ENCODE assay signal across 17 mouse cellular contexts in the genomic region with DNA sequence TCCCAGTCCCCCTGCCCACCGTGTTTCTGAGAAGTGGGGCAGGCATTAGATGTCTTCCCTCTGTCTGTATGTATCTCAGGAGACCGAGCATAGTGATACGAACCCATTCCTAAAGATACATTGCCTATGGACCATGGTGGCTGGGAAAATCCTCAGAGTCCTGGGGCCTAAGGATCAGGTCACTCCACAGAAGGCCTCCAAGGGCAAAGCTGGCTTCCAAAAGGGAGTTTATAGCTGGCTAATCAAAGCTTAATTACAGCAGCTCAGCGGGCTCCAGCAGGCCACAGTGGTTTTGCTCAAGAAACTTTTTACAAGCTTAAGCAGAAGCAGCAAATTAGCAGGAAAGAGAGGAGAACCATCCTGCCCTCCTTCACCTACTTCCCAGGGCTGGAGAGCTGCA.
DNase-seq lines count a peak whose midpoint lies in the region; ATAC-seq lines count a peak whose summit lies in the region.
"Had no signal": no experiment of that assay in that cellular context is flagged by ENCODE, and none has a peak within 500 bp of the region (broad histone marks: within the 10 kb centered on the region; RNA-seq: fewer than 3 reads in every experiment).

No protein-coding gene starts in this region.

- peak overlapping the region; percentile 23; the same call in 1 of the 2 replicates for H3K4me3 ChIP-seq in kidney, embryonic 15.5 days (replicated peaks)
- no peak overlapping the region for H3K4me3 ChIP-seq in embryonic facial prominence, embryonic 13.5 days
- H3K4me3 ChIP-seq in limb, embryonic 12.5 days (replicated peaks): no peak overlapping the region
- H3K4me3 ChIP-seq: heart, embryonic 12.5 days; stomach, embryonic 15.5 days had no signal

- peak overlapping the region; percentile 37 for H3K27ac ChIP-seq in kidney, embryonic 15.5 days
- no peak overlapping the region for H3K27ac ChIP-seq in embryonic facial prominence, embryonic 13.5 days
- H3K27ac ChIP-seq in limb, embryonic 12.5 days: no peak overlapping the region
- H3K27ac ChIP-seq: liver, embryonic 14.5 days; stomach, embryonic 15.5 days had no signal

- H3K36me3 ChIP-seq in kidney, embryonic 15.5 days: no peaks in the 10 kb centered on the region
- H3K36me3 ChIP-seq in embryonic facial prominence, embryonic 13.5 days: no peaks in the 10 kb centered on the region
- no peaks in the 10 kb centered on the region for H3K36me3 ChIP-seq in limb, embryonic 12.5 days
- H3K36me3 ChIP-seq: heart, embryonic 12.5 days; stomach, embryonic 15.5 days had no signal

- no peak overlapping the region for H3K9ac ChIP-seq in kidney, embryonic 15.5 days
- peak overlapping the region; percentile 46; the same call in 1 of the 2 replicates for H3K9ac ChIP-seq in embryonic facial prominence, embryonic 13.5 days
- H3K9ac ChIP-seq in limb, embryonic 12.5 days (replicated peaks): no peak overlapping the region
- H3K9ac ChIP-seq: heart, embryonic 12.5 days; liver, embryonic 14.5 days; stomach, embryonic 15.5 days had no signal

- peaks cover 26% of the 10 kb centered on the region for H3K4me1 ChIP-seq in kidney, embryonic 15.5 days
- peaks cover 38% of the 10 kb centered on the region for H3K4me1 ChIP-seq in embryonic facial prominence, embryonic 13.5 days
- peaks cover 50% of the 10 kb centered on the region for H3K4me1 ChIP-seq in limb, embryonic 12.5 days (replicated peaks)
- H3K4me1 ChIP-seq: heart, embryonic 12.5 days had no signal

- no peak for ATAC-seq in kidney, embryonic 15.5 days (replicated peaks; ENCODE audit: low FRiP score)
- no peak for ATAC-seq in embryonic facial prominence, embryonic 13.5 days (ENCODE audit: insufficient number of reproducible peaks, insufficient read depth, low FRiP score, low TSS enrichment, low read depth)
- ATAC-seq in limb, embryonic 12.5 days (ENCODE audit: insufficient number of reproducible peaks, insufficient read depth, low FRiP score, low TSS enrichment, low read depth): no peak
- ATAC-seq in granulocyte monocyte progenitor cell, adult 5-6 weeks (replicated peaks; ENCODE audit: poor library complexity, severe bottlenecking): no peak
- ATAC-seq: forebrain, embryonic 14.5 days had no signal

- H3K9me3 ChIP-seq in kidney, embryonic 15.5 days (replicated peaks): no peaks in the 10 kb centered on the region
- H3K9me3 ChIP-seq in embryonic facial prominence, embryonic 13.5 days: no peaks in the 10 kb centered on the region
- no peaks in the 10 kb centered on the region for H3K9me3 ChIP-seq in limb, embryonic 12.5 days
- H3K9me3 ChIP-seq: heart, embryonic 12.5 days; stomach, embryonic 15.5 days had no signal

- H3K4me2 ChIP-seq in kidney, embryonic 15.5 days: peak overlapping the region; percentile 54
- peak overlapping the region; percentile 55 for H3K4me2 ChIP-seq in embryonic facial prominence, embryonic 13.5 days
- peak overlapping the region; percentile 23; the same call in 1 of the 2 replicates for H3K4me2 ChIP-seq in limb, embryonic 12.5 days
- H3K4me2 ChIP-seq: heart, embryonic 12.5 days; stomach, embryonic 15.5 days had no signal

- peaks cover 48% of the 10 kb centered on the region for H3K27me3 ChIP-seq in kidney, embryonic 15.5 days
- H3K27me3 ChIP-seq in embryonic facial prominence, embryonic 13.5 days: peaks cover 57% of the 10 kb centered on the region
- H3K27me3 ChIP-seq in limb, embryonic 12.5 days: peaks cover 99% of the 10 kb centered on the region

- 8% methylated on average over 4 of the region's 4 CpGs for WGBS in kidney, embryonic 15.5 days
- WGBS in embryonic facial prominence, embryonic 13.5 days: 25% methylated on average over 4 of the region's 4 CpGs
- 7% methylated on average over 4 of the region's 4 CpGs for WGBS in limb, embryonic 12.5 days

- DNase-seq in kidney, postnatal 36 days: no peak
- peak; percentile 27 for DNase-seq in retina, embryonic 14.5 days (ENCODE audit: low spot score)
- no peak for DNase-seq in adrenal gland, adult 2 months
- DNase-seq: cerebellum, postnatal 14 days; kidney, postnatal 10 days; layer of hippocampus, adult 9-11 months; lung, postnatal 14 days; right cerebral cortex, postnatal 4 days; thymus, postnatal 14 days had no signal
